Mouse (Mus musculus) C2C12 (cell line): ENCODE data around the gene Slc4a1. TPM values are rescaled to one million over a fixed set of nuclear protein-coding genes. Genes with fewer than 3 reads are reported as not detected.
A peak's percentile ranks its signal among the peaks of the same experiment; 100 is the strongest.

Experiments used
- H3K27me3 ChIP-seq: one replicate; pipeline ENCODE4 v1.6.1; 2011; ENCODE audit not compliant: control insufficient read depth, insufficient read depth, insufficient read length
- H3K36me3 ChIP-seq: one replicate; pipeline ENCODE4 v1.6.1; 2011; ENCODE audit not compliant: control insufficient read depth, insufficient read depth
- H3K4me3 ChIP-seq: one replicate; pipeline ENCODE4 v1.5.1; 2011; ENCODE audit warnings: mild to moderate bottlenecking, control low read depth; ENCODE audit not compliant: poor library complexity, insufficient read depth, severe bottlenecking
- H3K79me2 ChIP-seq: one replicate; pipeline ENCODE4 v1.6.1; 2011; ENCODE audit not compliant: control insufficient read depth, insufficient read depth
- H3K79me3 ChIP-seq: one replicate; pipeline ENCODE4 v1.6.1; 2011; ENCODE audit warnings: low read depth, control low read depth
- H3ac ChIP-seq: one replicate; pipeline ENCODE3; 2011; ENCODE audit warnings: low read depth; ENCODE audit not compliant: control insufficient read depth, insufficient read length
- CEBPB ChIP-seq: IDR thresholded peaks from one replicate; pipeline ENCODE4 v1.6.1; 2011; ENCODE audit warnings: low read depth, mild to moderate bottlenecking, control low read depth, moderate library complexity
- CTCF ChIP-seq: IDR thresholded peaks from one replicate; pipeline ENCODE4 v1.5.1; 2011; ENCODE audit not compliant: control insufficient read depth, insufficient read depth, insufficient read length
- FOSL1 ChIP-seq: IDR thresholded peaks from one replicate; pipeline ENCODE4 v1.8.0; 2011; ENCODE audit warnings: mild to moderate bottlenecking, low read length; ENCODE audit not compliant: poor library complexity, insufficient read depth, severe bottlenecking
- MAX ChIP-seq: IDR thresholded peaks from one replicate; pipeline ENCODE4 v1.6.1; 2011; ENCODE audit warnings: mild to moderate bottlenecking, control low read depth
- MYOD1 ChIP-seq: IDR thresholded peaks from one replicate; pipeline ENCODE4 v1.6.1; 2011; ENCODE audit warnings: low read depth; ENCODE audit not compliant: control insufficient read depth, insufficient read length
- MYOG ChIP-seq: IDR thresholded peaks from one replicate; pipeline ENCODE4 v1.6.1; 2011; ENCODE audit not compliant: control insufficient read depth, insufficient read length; ENCODE audit errors: extremely low read depth
- USF1 ChIP-seq: IDR thresholded peaks from one replicate; pipeline ENCODE4 v1.6.1; 2011; ENCODE audit warnings: low read depth, mild to moderate bottlenecking, control low read depth, moderate library complexity
- polyA plus RNA-seq: library from polyadenylated mRNA; unstranded; fragments of >200 nt; fragmentation: generic; extraction: Trizol; gene quantifications from one replicate; pipeline ENCODE4 v1.2.1, GENCODE M21; 2012; ENCODE audit warnings: missing spikeins

The Slc4a1 gene
- polyA plus RNA-seq, 1 experiment = not detected

DNA sequence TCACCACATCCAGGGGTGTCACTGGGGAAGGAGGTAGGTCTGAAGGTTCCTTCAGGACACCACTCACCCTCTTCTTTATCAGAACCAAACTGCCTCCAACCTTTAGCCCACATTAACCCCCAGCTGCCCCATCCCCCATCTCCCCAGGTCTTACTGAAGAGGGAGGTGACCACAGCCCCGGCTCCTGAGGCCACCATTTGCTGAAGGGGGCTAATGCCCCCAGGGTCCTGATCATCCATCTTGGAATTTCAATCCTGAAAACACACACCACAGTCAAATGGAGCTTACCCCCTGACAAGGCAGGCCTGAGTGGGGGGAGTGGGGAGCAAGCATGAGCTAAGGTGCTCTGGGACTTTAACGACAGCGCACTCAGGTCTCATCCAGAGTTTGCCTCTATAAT, 40.4 kb upstream of the Slc4a1 start:
- peak overlapping the region; percentile 34 for H3ac ChIP-seq
- peaks cover 15% of the 10 kb centered on the region for H3K36me3 ChIP-seq
- peaks cover 15% of the 10 kb centered on the region for H3K79me2 ChIP-seq
- no peaks in the 10 kb centered on the region for H3K27me3 ChIP-seq
- H3K79me3 ChIP-seq = peaks cover 8% of the 10 kb centered on the region
- peak overlapping the region; percentile 80 for H3K4me3 ChIP-seq
- TF ChIP-seq FOSL1 = no peak
- no peak for TF ChIP-seq MYOD1
- TF ChIP-seq MAX = no peak
- TF ChIP-seq CEBPB = no peak
- no peak for TF ChIP-seq USF1
- TF ChIP-seq CTCF = no peak
- TF ChIP-seq MYOG = no peak

DNA sequence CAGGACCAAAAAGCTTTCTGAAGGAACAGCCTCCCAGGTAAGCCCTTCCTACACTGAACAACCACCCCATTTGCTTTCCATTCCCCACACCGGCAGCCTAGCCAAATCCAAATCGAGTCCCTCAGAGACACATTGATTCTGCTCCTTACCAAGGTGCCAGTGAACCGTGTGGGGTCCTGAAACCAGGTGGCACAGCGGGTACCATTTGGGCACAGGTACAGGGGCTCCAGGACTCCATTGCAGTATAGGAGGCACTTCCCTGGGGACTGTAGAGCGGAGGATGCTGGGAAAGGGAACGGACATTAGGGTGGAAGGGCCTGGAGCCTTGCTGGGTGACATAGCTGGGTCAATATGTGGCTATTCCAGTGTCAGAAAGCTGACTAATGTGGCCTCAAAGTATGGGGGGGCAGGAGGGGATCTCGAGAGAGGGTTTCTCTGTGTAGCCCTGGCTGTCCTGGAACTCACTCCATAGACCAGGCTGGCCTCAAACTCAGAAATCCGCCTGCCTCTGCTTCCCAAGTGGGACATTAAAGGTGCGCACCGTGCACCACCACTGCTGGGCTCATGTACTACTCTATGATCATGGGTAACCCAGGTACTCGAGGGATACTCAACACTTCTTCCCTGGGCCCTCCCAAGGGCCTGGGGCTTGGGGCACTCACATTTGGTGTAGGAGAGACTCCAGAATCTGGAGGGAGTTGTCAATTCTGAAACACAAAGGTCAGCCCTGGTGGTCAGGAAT, 39.7 kb upstream of the Slc4a1 start:
- TF ChIP-seq MYOG (no peak), CEBPB (no peak), MAX (no peak)
- no peak overlapping the region for H3K4me3 ChIP-seq
- no peaks in the 10 kb centered on the region for H3K27me3 ChIP-seq
- peaks cover 8% of the 10 kb centered on the region for H3K79me3 ChIP-seq
- peaks cover 15% of the 10 kb centered on the region for H3K36me3 ChIP-seq
- peaks cover 15% of the 10 kb centered on the region for H3K79me2 ChIP-seq
- H3ac ChIP-seq = no peak overlapping the region

DNA sequence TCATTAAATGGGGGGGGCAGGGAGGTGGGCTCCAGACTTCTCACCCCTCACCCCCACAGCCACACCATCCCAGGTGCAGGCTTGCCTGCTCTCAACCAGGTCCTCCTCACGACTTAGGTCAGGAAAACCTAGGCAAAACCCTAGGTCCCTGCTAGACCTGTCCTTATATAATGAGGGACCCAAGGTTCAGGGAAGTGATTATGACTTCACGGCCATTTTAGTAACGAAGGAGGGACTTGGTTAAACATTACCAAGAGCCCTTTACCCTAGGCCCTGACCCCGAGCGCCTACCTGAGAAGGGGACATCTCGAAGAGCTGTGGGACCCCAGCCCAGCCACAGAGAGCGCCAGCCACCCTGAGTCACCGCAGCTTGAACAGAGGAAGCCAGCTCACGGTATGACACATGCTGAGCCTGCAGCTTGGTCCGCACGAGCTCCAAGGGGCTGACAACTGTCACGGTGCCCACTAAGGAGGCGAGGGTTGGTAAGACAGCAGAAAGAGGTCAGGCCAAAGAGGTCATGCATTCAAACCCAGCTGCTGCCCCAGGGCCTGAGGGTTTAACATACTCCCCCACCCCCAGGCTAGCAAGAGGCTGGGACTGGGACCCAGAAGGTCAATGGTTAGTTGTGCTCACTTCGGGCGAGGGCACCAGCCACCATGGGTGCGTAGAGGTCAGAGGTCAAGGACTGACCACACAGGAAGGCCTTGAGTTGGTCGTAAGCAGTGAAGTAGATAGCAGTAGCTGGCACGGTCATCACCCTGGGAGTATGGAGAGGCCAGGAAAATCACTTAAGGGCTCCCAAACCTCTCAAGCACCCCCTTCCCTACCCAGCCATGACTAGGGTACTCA, 38.4 kb upstream of the Slc4a1 start:
- Histone ChIP-seq H3K27me3 (no peaks in the 10 kb centered on the region), H3K4me3 (no peak overlapping the region), H3ac (no peak overlapping the region), H3K79me2 (peaks cover 15% of the 10 kb centered on the region), H3K79me3 (peaks cover 8% of the 10 kb centered on the region), H3K36me3 (peaks cover 15% of the 10 kb centered on the region)
- no peak for TF ChIP-seq MYOD1
- no peak for TF ChIP-seq MAX
- no peak for TF ChIP-seq CEBPB
- no peak for TF ChIP-seq USF1
- TF ChIP-seq FOSL1 = no peak
- TF ChIP-seq CTCF = no peak
- no peak for TF ChIP-seq MYOG

DNA sequence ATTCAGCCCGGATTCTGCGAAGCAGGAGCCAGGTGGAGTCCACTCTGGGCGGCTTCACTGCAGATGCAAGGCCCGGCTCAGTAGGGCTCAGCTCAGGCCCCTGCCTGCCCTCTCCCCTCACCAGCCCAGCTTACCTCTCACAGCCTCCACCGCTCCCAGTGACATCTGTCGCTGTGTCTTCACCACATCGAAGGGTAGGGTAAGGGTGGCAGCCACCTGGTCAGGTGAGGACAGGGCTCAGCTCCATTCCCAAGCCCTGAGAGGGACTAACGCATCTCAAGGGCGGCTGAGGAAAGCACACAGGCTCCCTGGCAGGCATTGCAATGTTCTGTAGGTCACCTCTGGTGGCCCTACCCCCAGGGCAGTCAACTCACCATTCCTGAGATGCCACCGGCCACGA, 37.7 kb upstream of the Slc4a1 start:
- Histone ChIP-seq H3K79me3 (peaks cover 8% of the 10 kb centered on the region), H3K79me2 (peaks cover 15% of the 10 kb centered on the region), H3K27me3 (no peaks in the 10 kb centered on the region), H3K4me3 (no peak overlapping the region), H3ac (no peak overlapping the region), H3K36me3 (peaks cover 15% of the 10 kb centered on the region)
- TF ChIP-seq CEBPB (no peak), MAX (no peak), MYOD1 (no peak), MYOG (no peak), USF1 (no peak), CTCF (no peak), FOSL1 (no peak)

DNA sequence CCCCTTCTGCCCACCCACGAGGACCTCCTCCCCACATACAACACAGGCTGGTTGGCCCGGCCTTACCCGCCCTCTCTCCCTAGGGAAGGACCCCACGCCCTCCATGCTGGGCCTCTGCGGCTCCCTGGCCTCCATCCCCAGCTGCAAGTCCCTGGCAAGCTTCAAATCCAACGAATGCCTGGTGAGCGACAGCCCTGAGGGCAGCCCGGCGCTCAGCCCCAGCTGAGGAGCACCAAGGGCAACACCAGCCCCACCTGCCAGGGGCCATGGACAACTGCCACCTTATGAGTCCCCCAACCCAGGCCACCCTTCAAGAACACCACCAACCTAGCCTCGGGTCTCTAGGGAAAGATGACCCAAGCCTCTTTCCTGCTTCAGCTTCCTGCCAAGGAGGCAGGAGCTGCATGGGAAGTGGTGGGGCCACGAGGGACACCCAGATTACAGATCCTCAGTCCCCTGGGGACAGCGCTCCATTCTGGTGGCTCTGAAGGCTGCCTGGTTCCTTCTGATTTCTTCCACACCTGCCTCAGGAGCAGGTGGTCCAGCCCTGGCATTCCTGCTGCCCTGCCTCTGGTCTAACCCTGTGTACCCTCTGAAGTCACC, 36.0 kb upstream of the Slc4a1 start:
- no peak for TF ChIP-seq CTCF
- TF ChIP-seq USF1 = no peak

More for the DNA sequence above, 36.0 kb upstream of the Slc4a1 start:
- Histone ChIP-seq H3K79me3 (peaks cover 7% of the 10 kb centered on the region), H3K27me3 (no peaks in the 10 kb centered on the region), H3K79me2 (peaks cover 14% of the 10 kb centered on the region), H3ac (no peak overlapping the region), H3K36me3 (peaks cover 15% of the 10 kb centered on the region), H3K4me3 (no peak overlapping the region)
